Mouse (Mus musculus): ENCODE measurements around the gene Sesn3. TPM values are rescaled to one million over a fixed set of nuclear protein-coding genes. Genes with fewer than 3 reads are reported as not detected.

Gene Sesn3
- polyA plus RNA-seq, 1 experiment from 2014 or later, result 41.2 TPM

- Histone ChIP-seq H3K27ac (ENCODE audit: low read length) (no peak overlapping the region), H3K4me2 (replicated peaks; ENCODE audit: low read depth, low read length) (no peak overlapping the region), H3K9me3 (ENCODE audit: control insufficient read depth, low read depth, low read length) (no peaks in the 10 kb centered on the region), H3K36me3 (ENCODE audit: control insufficient read depth, insufficient read depth, low read length) (no peaks in the 10 kb centered on the region; the same call in 1 of the 2 replicates), H3K4me1 (ENCODE audit: control insufficient read depth, insufficient read depth, low read length) (no peaks in the 10 kb centered on the region), H3K27me3 (ENCODE audit: control insufficient read depth, insufficient read depth, low read length) (no peaks in the 10 kb centered on the region), H3K4me3 (ENCODE audit: low read depth, low read length) (no peak overlapping the region), H3K9ac (replicated peaks; ENCODE audit: low read depth, low read length) (no peak overlapping the region)
- ATAC-seq (ENCODE audit: insufficient number of reproducible peaks, insufficient read depth, low FRiP score, low read depth), result no peak
- WGBS, result 100% methylated on average over 1 of the region's 1 CpGs
These were observed 19.0 kb downstream of the Sesn3 start for GRCm38 (mm10) chr9:14293866-14294265.

- Histone ChIP-seq H3K4me1 (ENCODE audit: control insufficient read depth, insufficient read depth, low read length) (peaks cover 8% of the 10 kb centered on the region), H3K27ac (ENCODE audit: low read length) (no peak overlapping the region)
- no peak for ATAC-seq (ENCODE audit: insufficient number of reproducible peaks, insufficient read depth, low FRiP score, low read depth)
These were observed 21.0 kb downstream of the Sesn3 start for GRCm38 (mm10) chr9:14295680-14296440.

DNA sequence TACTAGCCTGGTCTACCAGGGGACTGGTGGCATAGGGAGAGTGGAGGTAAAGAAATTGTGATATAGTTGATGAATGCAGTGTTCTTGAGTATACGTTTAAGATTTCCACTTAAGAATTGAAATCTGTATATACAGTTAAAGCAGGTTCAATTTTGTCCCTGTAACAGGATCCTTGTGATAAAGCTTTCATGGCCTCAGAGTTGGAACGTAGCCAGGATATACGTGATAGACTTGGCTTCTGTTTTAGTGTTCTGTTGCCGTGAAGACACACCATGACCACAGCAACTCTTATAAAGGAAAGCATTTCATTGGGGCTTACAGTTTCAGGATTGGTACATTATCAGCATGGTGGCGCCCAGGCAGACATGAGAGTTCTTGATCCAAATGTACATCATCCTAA is 22.3 kb downstream of the Sesn3 start:
- H3K4me1 ChIP-seq (ENCODE audit: control insufficient read depth, insufficient read depth, low read length), result peaks cover 8% of the 10 kb centered on the region
- H3K4me3 ChIP-seq (ENCODE audit: low read depth, low read length), result no peak overlapping the region
- H3K4me2 ChIP-seq (replicated peaks; ENCODE audit: low read depth, low read length), result no peak overlapping the region
- no peak for ATAC-seq (ENCODE audit: insufficient number of reproducible peaks, insufficient read depth, low FRiP score, low read depth)
- WGBS, result 62% methylated on average over 5 of the region's 5 CpGs
- H3K9me3 ChIP-seq (ENCODE audit: control insufficient read depth, low read depth, low read length), result no peaks in the 10 kb centered on the region
- no peaks in the 10 kb centered on the region; the same call in 1 of the 2 replicates for H3K36me3 ChIP-seq (ENCODE audit: control insufficient read depth, insufficient read depth, low read length)
- H3K27ac ChIP-seq (ENCODE audit: low read length), result no peak overlapping the region
- no peaks in the 10 kb centered on the region for H3K27me3 ChIP-seq (ENCODE audit: control insufficient read depth, insufficient read depth, low read length)
- no peak overlapping the region for H3K9ac ChIP-seq (replicated peaks; ENCODE audit: low read depth, low read length)

More at GRCm38 (mm10) chr9:14295680-14296440, 21.0 kb downstream of the Sesn3 start:
- Histone ChIP-seq H3K9ac (replicated peaks; ENCODE audit: low read depth, low read length) (no peak overlapping the region), H3K9me3 (ENCODE audit: control insufficient read depth, low read depth, low read length) (no peaks in the 10 kb centered on the region), H3K4me3 (ENCODE audit: low read depth, low read length) (no peak overlapping the region), H3K4me2 (replicated peaks; ENCODE audit: low read depth, low read length) (no peak overlapping the region), H3K36me3 (ENCODE audit: control insufficient read depth, insufficient read depth, low read length) (no peaks in the 10 kb centered on the region; the same call in 1 of the 2 replicates), H3K27me3 (ENCODE audit: control insufficient read depth, insufficient read depth, low read length) (no peaks in the 10 kb centered on the region)
- WGBS, result 86% methylated on average over 8 of the region's 8 CpGs

- H3K4me2 ChIP-seq (replicated peaks; ENCODE audit: low read depth, low read length), result no peak overlapping the region
- no peak overlapping the region for H3K4me3 ChIP-seq (ENCODE audit: low read depth, low read length)
- ATAC-seq (ENCODE audit: insufficient number of reproducible peaks, insufficient read depth, low FRiP score, low read depth), result no peak
- H3K4me1 ChIP-seq (ENCODE audit: control insufficient read depth, insufficient read depth, low read length), result peaks cover 8% of the 10 kb centered on the region
- no peaks in the 10 kb centered on the region for H3K9me3 ChIP-seq (ENCODE audit: control insufficient read depth, low read depth, low read length)
- no peaks in the 10 kb centered on the region; the same call in 1 of the 2 replicates for H3K36me3 ChIP-seq (ENCODE audit: control insufficient read depth, insufficient read depth, low read length)
- 0 out of 2 replicates have a peak overlapping the region, but pooled peaks have one; percentile 21 for H3K27ac ChIP-seq (ENCODE audit: low read length)
- no peaks in the 10 kb centered on the region for H3K27me3 ChIP-seq (ENCODE audit: control insufficient read depth, insufficient read depth, low read length)
- H3K9ac ChIP-seq (replicated peaks; ENCODE audit: low read depth, low read length), result no peak overlapping the region
These were observed 25.0 kb downstream of the Sesn3 start for GRCm38 (mm10) chr9:14299819-14300218.

GRCm38 (mm10) chr9:14300795-14301194 is 25.9 kb downstream of the Sesn3 start:
- H3K9me3 ChIP-seq (ENCODE audit: control insufficient read depth, low read depth, low read length), result no peaks in the 10 kb centered on the region
- WGBS, result 57% methylated on average over 6 of the region's 6 CpGs
- H3K4me1 ChIP-seq (ENCODE audit: control insufficient read depth, insufficient read depth, low read length), result peaks cover 8% of the 10 kb centered on the region
- H3K27ac ChIP-seq (ENCODE audit: low read length), result no peak overlapping the region
- no peaks in the 10 kb centered on the region; the same call in 1 of the 2 replicates for H3K36me3 ChIP-seq (ENCODE audit: control insufficient read depth, insufficient read depth, low read length)
- H3K4me3 ChIP-seq (ENCODE audit: low read depth, low read length), result no peak overlapping the region
- ATAC-seq (ENCODE audit: insufficient number of reproducible peaks, insufficient read depth, low FRiP score, low read depth), result no peak
- H3K9ac ChIP-seq (replicated peaks; ENCODE audit: low read depth, low read length), result no peak overlapping the region
- H3K27me3 ChIP-seq (ENCODE audit: control insufficient read depth, insufficient read depth, low read length), result no peaks in the 10 kb centered on the region
- no peak overlapping the region for H3K4me2 ChIP-seq (replicated peaks; ENCODE audit: low read depth, low read length)

GRCm38 (mm10) chr9:14304262-14304968 is 29.5 kb downstream of the Sesn3 start:
- no peak overlapping the region for H3K27ac ChIP-seq (ENCODE audit: low read length)
- peaks cover 2% of the 10 kb centered on the region for H3K4me1 ChIP-seq (ENCODE audit: control insufficient read depth, insufficient read depth, low read length)
- H3K27me3 ChIP-seq (ENCODE audit: control insufficient read depth, insufficient read depth, low read length), result no peaks in the 10 kb centered on the region
- no peak for ATAC-seq (ENCODE audit: insufficient number of reproducible peaks, insufficient read depth, low FRiP score, low read depth)
- H3K36me3 ChIP-seq (ENCODE audit: control insufficient read depth, insufficient read depth, low read length), result peaks cover 10% of the 10 kb centered on the region
- WGBS, result 72% methylated on average over 9 of the region's 9 CpGs
- no peak overlapping the region for H3K9ac ChIP-seq (replicated peaks; ENCODE audit: low read depth, low read length)
- H3K4me2 ChIP-seq (replicated peaks; ENCODE audit: low read depth, low read length), result no peak overlapping the region
- H3K4me3 ChIP-seq (ENCODE audit: low read depth, low read length), result no peak overlapping the region
- no peaks in the 10 kb centered on the region for H3K9me3 ChIP-seq (ENCODE audit: control insufficient read depth, low read depth, low read length)

DNA sequence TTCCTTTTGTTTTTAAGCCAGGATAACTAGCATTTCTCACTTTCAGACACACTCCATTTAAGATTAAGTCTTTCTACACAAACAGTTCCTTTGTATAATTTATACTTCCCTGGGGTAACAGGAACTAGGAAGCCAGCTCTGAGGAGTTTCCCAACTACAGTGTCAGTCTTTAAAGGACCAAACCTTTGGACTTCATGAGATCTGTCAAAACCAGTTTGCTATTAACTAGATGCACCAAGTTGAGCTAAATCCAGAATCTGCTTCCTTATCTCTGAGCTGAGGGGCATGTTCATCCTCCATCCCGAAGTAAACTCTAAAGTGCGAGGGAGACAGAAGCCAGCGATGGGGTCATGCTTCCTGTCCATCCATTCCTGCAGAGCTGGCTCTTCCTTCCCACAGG is 32.5 kb downstream of the Sesn3 start:
- WGBS, result 73% methylated on average over 3 of the region's 3 CpGs

DNA sequence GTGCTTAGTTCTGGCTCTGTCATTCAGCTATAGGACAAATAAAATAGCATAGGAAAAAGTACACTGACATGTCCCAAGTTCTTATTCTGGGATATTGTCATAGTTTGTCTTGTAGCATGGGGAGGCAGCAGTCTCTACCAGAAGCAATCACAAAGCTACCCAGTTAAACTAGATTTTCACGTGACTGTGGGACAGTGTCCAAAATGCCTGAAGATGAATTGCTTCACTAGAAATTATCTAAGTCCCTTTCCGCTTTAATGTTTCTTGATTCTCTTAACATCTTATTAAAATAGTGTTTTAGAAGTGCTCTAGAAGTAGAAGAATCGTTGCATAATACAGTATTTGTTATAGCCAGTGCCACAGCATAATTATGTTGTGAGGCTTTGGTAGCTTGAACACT is 39.1 kb downstream of the Sesn3 start:
- WGBS, result 85% methylated on average over 3 of the region's 3 CpGs

More for the DNA sequence above, 32.5 kb downstream of the Sesn3 start:
- no peak overlapping the region for H3K27ac ChIP-seq (ENCODE audit: low read length)
- peaks cover 20% of the 10 kb centered on the region for H3K36me3 ChIP-seq (ENCODE audit: control insufficient read depth, insufficient read depth, low read length)
- H3K4me3 ChIP-seq (ENCODE audit: low read depth, low read length), result no peak overlapping the region
- no peaks in the 10 kb centered on the region for H3K4me1 ChIP-seq (ENCODE audit: control insufficient read depth, insufficient read depth, low read length)
- no peaks in the 10 kb centered on the region for H3K9me3 ChIP-seq (ENCODE audit: control insufficient read depth, low read depth, low read length)
- H3K4me2 ChIP-seq (replicated peaks; ENCODE audit: low read depth, low read length), result no peak overlapping the region
- no peak overlapping the region for H3K9ac ChIP-seq (replicated peaks; ENCODE audit: low read depth, low read length)
- no peak for ATAC-seq (ENCODE audit: insufficient number of reproducible peaks, insufficient read depth, low FRiP score, low read depth)
- no peaks in the 10 kb centered on the region for H3K27me3 ChIP-seq (ENCODE audit: control insufficient read depth, insufficient read depth, low read length)

More for the DNA sequence above, 39.1 kb downstream of the Sesn3 start:
- no peaks in the 10 kb centered on the region for H3K4me1 ChIP-seq (ENCODE audit: control insufficient read depth, insufficient read depth, low read length)
- ATAC-seq (ENCODE audit: insufficient number of reproducible peaks, insufficient read depth, low FRiP score, low read depth), result no peak
- no peak overlapping the region for H3K4me2 ChIP-seq (replicated peaks; ENCODE audit: low read depth, low read length)
- H3K9ac ChIP-seq (replicated peaks; ENCODE audit: low read depth, low read length), result no peak overlapping the region
- H3K9me3 ChIP-seq (ENCODE audit: control insufficient read depth, low read depth, low read length), result no peaks in the 10 kb centered on the region
- no peak overlapping the region for H3K27ac ChIP-seq (ENCODE audit: low read length)
- no peaks in the 10 kb centered on the region for H3K27me3 ChIP-seq (ENCODE audit: control insufficient read depth, insufficient read depth, low read length)
- H3K36me3 ChIP-seq (ENCODE audit: control insufficient read depth, insufficient read depth, low read length), result peaks cover 48% of the 10 kb centered on the region
- H3K4me3 ChIP-seq (ENCODE audit: low read depth, low read length), result no peak overlapping the region

All from stomach, embryonic 14.5 days (tissue).